Mouse (Mus musculus): Measurements from ENCODE around the gene Cd72. TPM values are rescaled to one million over a fixed set of nuclear protein-coding genes. Genes with fewer than 3 reads are reported as not detected.

The Cd72 gene
- polyA plus RNA-seq, 1 experiment from 2014 or later, result 3.5 TPM

GRCm38 (mm10) chr4:43476604-43477003, 22.2 kb upstream of the Cd72 start:
- WGBS, result 90% methylated on average over 6 of the region's 6 CpGs
- Histone ChIP-seq H3K9me3 (no peaks in the 10 kb centered on the region), H3K36me3 (no peaks in the 10 kb centered on the region), H3K9ac (no peak overlapping the region), H3K4me3 (no peak overlapping the region), H3K27ac (no peak overlapping the region), H3K27me3 (no peaks in the 10 kb centered on the region), H3K4me1 (replicated peaks) (peaks cover 4% of the 10 kb centered on the region; the same call in 1 of the 2 replicates), H3K4me2 (no peak overlapping the region)
- ATAC-seq (ENCODE audit: low FRiP score), result no peak

- Histone ChIP-seq H3K36me3 (no peaks in the 10 kb centered on the region), H3K4me2 (no peak overlapping the region), H3K4me3 (no peak overlapping the region), H3K9me3 (no peaks in the 10 kb centered on the region), H3K27me3 (no peaks in the 10 kb centered on the region), H3K9ac (no peak overlapping the region), H3K4me1 (replicated peaks) (peaks cover 4% of the 10 kb centered on the region; the same call in 1 of the 2 replicates), H3K27ac (no peak overlapping the region)
- ATAC-seq (ENCODE audit: low FRiP score), result no peak
- WGBS, result 79% methylated on average over 1 of the region's 1 CpGs
These were observed 19.2 kb upstream of the Cd72 start for GRCm38 (mm10) chr4:43473636-43474035.

GRCm38 (mm10) chr4:43470301-43470700, 15.9 kb upstream of the Cd72 start:
- WGBS, result 93% methylated on average over 10 of the region's 10 CpGs
- Histone ChIP-seq H3K9me3 (no peaks in the 10 kb centered on the region), H3K4me3 (no peak overlapping the region), H3K4me1 (replicated peaks) (no peaks in the 10 kb centered on the region), H3K4me2 (no peak overlapping the region), H3K9ac (no peak overlapping the region), H3K36me3 (no peaks in the 10 kb centered on the region), H3K27me3 (no peaks in the 10 kb centered on the region), H3K27ac (no peak overlapping the region)
- no peak for ATAC-seq (ENCODE audit: low FRiP score)

DNA sequence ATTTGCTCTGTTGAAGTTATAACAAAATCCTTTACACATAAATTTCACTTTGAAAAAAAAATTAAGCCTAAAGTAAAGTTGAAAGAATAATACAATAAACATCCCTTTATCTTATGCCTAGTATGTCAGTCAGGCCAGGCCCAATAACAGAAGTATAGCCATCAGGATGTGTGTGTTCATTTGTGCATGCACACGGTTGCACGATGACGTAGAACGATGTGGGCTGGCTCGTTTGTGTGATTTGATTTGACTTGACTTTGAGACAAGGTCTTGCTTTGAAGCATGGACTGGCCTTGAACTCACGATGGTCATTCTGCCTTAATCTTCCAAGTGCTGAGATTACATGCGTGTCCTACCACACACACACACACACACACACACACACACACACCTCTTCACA, 12.4 kb upstream of the Cd72 start:
- Histone ChIP-seq H3K9me3 (no peaks in the 10 kb centered on the region), H3K4me3 (no peak overlapping the region), H3K4me1 (replicated peaks) (no peaks in the 10 kb centered on the region), H3K4me2 (no peak overlapping the region), H3K36me3 (no peaks in the 10 kb centered on the region), H3K27me3 (no peaks in the 10 kb centered on the region), H3K27ac (no peak overlapping the region), H3K9ac (no peak overlapping the region)
- no peak for ATAC-seq (ENCODE audit: low FRiP score)
- whole genome bisulfite sequencing, result 90% methylated on average over 7 of the region's 7 CpGs

DNA sequence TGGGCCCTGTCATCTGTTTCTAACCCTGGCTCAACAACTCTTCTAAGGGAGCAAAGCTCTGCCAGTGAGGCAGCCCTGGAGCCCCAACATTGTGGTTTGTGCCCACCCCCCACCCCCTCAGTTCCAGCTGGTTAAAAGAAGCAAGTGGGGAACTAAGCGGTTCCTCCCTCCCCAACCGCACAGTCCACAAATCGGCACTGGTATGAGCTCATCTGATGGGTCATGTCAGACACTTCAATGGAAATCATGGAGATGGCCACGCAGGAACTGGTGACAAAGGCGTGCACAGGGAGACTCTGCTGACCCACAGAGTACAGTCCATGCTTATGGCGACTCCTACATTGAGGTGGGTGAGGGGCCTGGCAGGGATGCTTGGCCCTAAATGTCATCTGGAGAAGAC, 11.5 kb upstream of the Cd72 start:
- H3K36me3 ChIP-seq, result no peaks in the 10 kb centered on the region
- H3K4me2 ChIP-seq, result no peak overlapping the region
- WGBS, result 86% methylated on average over 6 of the region's 6 CpGs
- no peak overlapping the region for H3K9ac ChIP-seq
- H3K4me1 ChIP-seq (replicated peaks), result 0 out of 2 replicates have a peak, but pooled peaks cover 1% of the 10 kb centered on the region
- no peak overlapping the region for H3K27ac ChIP-seq
- H3K9me3 ChIP-seq, result no peaks in the 10 kb centered on the region
- H3K4me3 ChIP-seq, result no peak overlapping the region
- ATAC-seq (ENCODE audit: low FRiP score), result no peak
- no peaks in the 10 kb centered on the region for H3K27me3 ChIP-seq

GRCm38 (mm10) chr4:43463102-43463501, 8.7 kb upstream of the Cd72 start:
- no peak for ATAC-seq (ENCODE audit: low FRiP score)
- no peak overlapping the region for H3K9ac ChIP-seq
- H3K9me3 ChIP-seq, result no peaks in the 10 kb centered on the region
- no peak overlapping the region for H3K27ac ChIP-seq
- no peak overlapping the region for H3K4me3 ChIP-seq
- WGBS, result 93% methylated on average over 5 of the region's 5 CpGs
- H3K4me1 ChIP-seq (replicated peaks), result 0 out of 2 replicates have a peak, but pooled peaks cover 3% of the 10 kb centered on the region
- no peaks in the 10 kb centered on the region for H3K36me3 ChIP-seq
- no peaks in the 10 kb centered on the region for H3K27me3 ChIP-seq
- no peak overlapping the region for H3K4me2 ChIP-seq

DNA sequence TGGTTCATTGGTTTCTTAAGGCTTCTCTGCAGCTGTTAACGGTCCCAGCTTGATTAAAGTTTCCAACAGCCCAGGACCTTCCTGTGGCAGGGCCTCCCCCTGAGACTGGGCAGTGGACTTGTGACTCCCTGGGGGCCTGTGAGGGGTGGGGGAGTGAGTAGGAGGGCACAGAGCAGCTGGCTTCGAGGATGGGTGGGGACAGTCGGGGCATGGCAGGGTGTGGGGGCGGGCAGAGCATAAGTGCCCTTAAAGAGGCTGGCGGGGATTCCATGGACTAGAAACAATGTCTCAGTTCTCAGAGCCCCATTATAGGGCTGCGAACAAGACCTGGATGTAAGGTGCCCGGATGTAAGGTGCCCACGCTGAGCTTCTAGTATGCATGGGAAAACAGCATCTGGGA, 2.7 kb upstream of the Cd72 start:
- Histone ChIP-seq H3K9ac (no peak overlapping the region), H3K4me3 (no peak overlapping the region), H3K9me3 (no peaks in the 10 kb centered on the region), H3K4me2 (no peak overlapping the region), H3K27me3 (peaks cover 35% of the 10 kb centered on the region), H3K36me3 (no peaks in the 10 kb centered on the region), H3K4me1 (replicated peaks) (peaks cover 28% of the 10 kb centered on the region), H3K27ac (no peak overlapping the region)
- WGBS, result 20% methylated on average over 8 of the region's 8 CpGs
- no peak for ATAC-seq (ENCODE audit: low FRiP score)

GRCm38 (mm10) chr4:43456470-43456869, 2.0 kb upstream of the Cd72 start:
- peaks cover 37% of the 10 kb centered on the region for H3K27me3 ChIP-seq
- peaks cover 28% of the 10 kb centered on the region for H3K4me1 ChIP-seq (replicated peaks)
- no peak overlapping the region for H3K4me3 ChIP-seq
- H3K4me2 ChIP-seq, result no peak overlapping the region
- H3K9me3 ChIP-seq, result no peaks in the 10 kb centered on the region
- 30% methylated on average over 4 of the region's 4 CpGs for WGBS
- no peak for ATAC-seq (ENCODE audit: low FRiP score)
- no peak overlapping the region for H3K27ac ChIP-seq
- no peaks in the 10 kb centered on the region for H3K36me3 ChIP-seq
- no peak overlapping the region for H3K9ac ChIP-seq

- H3K4me3 ChIP-seq, result peak overlapping the region; percentile 10; the same call in 1 of the 2 replicates
- H3K27ac ChIP-seq, result no peak overlapping the region
- ATAC-seq (ENCODE audit: low FRiP score), result no peak
- H3K9ac ChIP-seq, result peak overlapping the region; percentile 36; the same call in 1 of the 2 replicates
- H3K4me1 ChIP-seq (replicated peaks), result peaks cover 25% of the 10 kb centered on the region
- peak overlapping the region; percentile 44 for H3K4me2 ChIP-seq
- no peaks in the 10 kb centered on the region for H3K9me3 ChIP-seq
- peaks cover 37% of the 10 kb centered on the region for H3K27me3 ChIP-seq
- under 1% methylated on average over 18 of the region's 18 CpGs for whole genome bisulfite sequencing
- H3K36me3 ChIP-seq, result peaks cover 3% of the 10 kb centered on the region
These were observed 1.0 kb downstream of the Cd72 start for GRCm38 (mm10) chr4:43453413-43453812.

DNA sequence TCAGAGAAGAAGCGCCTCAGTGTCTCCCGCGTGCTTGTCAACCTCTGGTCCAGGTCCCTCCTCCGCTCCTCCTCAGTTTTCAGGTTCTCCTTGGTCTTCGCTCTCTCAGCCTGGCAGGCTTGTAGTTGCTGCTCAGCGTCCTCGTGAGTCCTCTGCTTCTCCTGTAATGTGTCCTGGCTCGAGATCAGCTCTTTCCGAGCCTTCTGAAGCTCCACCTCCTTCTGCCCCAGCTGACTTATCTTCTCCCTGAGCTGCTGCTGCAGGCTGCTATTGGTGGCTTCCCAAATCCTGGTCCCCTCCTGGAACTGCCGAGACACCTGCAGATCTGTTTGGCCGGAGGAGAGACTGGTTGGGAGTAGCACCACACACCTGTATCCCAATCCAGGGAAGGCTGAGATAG, 2.1 kb downstream of the Cd72 start:
- Histone ChIP-seq H3K9ac (no peak overlapping the region), H3K36me3 (peaks cover 14% of the 10 kb centered on the region), H3K4me3 (no peak overlapping the region), H3K9me3 (no peaks in the 10 kb centered on the region), H3K4me2 (no peak overlapping the region), H3K27me3 (peaks cover 37% of the 10 kb centered on the region), H3K4me1 (replicated peaks) (peaks cover 25% of the 10 kb centered on the region), H3K27ac (no peak overlapping the region)
- 67% methylated on average over 11 of the region's 11 CpGs for WGBS
- ATAC-seq (ENCODE audit: low FRiP score), result no peak

GRCm38 (mm10) chr4:43448554-43448953, 5.9 kb downstream of the Cd72 start:
- H3K27me3 ChIP-seq, result peaks cover 16% of the 10 kb centered on the region
- no peak overlapping the region for H3K9ac ChIP-seq
- H3K27ac ChIP-seq, result no peak overlapping the region
- H3K9me3 ChIP-seq, result no peaks in the 10 kb centered on the region
- peaks cover 41% of the 10 kb centered on the region for H3K36me3 ChIP-seq
- peaks cover 24% of the 10 kb centered on the region for H3K4me1 ChIP-seq (replicated peaks)
- ATAC-seq (ENCODE audit: low FRiP score), result no peak
- WGBS, result 92% methylated on average over 3 of the region's 3 CpGs
- H3K4me2 ChIP-seq, result no peak overlapping the region
- H3K4me3 ChIP-seq, result no peak overlapping the region

DNA sequence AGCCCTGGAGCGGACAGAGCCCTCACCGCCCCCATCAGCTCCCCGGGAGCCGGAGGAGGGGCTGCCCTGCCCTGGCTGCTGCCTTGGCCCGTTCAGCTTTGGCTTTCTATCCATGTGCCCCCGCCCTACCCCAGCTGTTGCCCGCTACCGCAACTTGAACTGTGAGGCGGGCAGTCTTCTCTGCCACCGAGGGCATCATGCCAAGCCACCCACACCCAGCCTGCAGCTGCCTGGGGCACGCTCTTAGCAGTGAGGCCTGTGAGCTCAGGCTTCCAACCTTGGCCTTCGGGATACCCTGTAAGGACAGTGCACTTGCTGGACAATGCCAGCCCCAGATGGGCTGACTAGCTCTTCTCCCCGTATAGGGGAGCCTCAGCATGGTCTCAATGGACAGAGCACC, 7.2 kb downstream of the Cd72 start:
- ATAC-seq (ENCODE audit: low FRiP score), result no peak
- no peak overlapping the region for H3K4me3 ChIP-seq
- H3K4me1 ChIP-seq (replicated peaks), result peaks cover 17% of the 10 kb centered on the region
- no peak overlapping the region for H3K4me2 ChIP-seq
- no peak overlapping the region for H3K27ac ChIP-seq
- H3K36me3 ChIP-seq, result peaks cover 41% of the 10 kb centered on the region
- peaks cover 3% of the 10 kb centered on the region for H3K27me3 ChIP-seq
- H3K9ac ChIP-seq, result no peak overlapping the region
- H3K9me3 ChIP-seq, result no peaks in the 10 kb centered on the region
- 82% methylated on average over 13 of the region's 13 CpGs for WGBS

GRCm38 (mm10) chr4:43443511-43443910, 10.9 kb downstream of the Cd72 start:
- Histone ChIP-seq H3K27me3 (no peaks in the 10 kb centered on the region), H3K4me3 (peak overlapping the region; percentile 99), H3K4me2 (peak overlapping the region; percentile 97), H3K27ac (peak overlapping the region; percentile 97), H3K36me3 (peaks cover 39% of the 10 kb centered on the region), H3K4me1 (replicated peaks) (peaks cover 17% of the 10 kb centered on the region), H3K9ac (peak overlapping the region; percentile 99), H3K9me3 (no peaks in the 10 kb centered on the region)
- whole genome bisulfite sequencing, result under 1% methylated on average over 25 of the region's 28 CpGs
- ATAC-seq (ENCODE audit: low FRiP score), result peak; percentile 8; the same call in 1 of the 2 replicates

Measured in hindbrain, embryonic 13.5 days (tissue).